Mouse (Mus musculus) heart, postnatal 0 days (tissue): Measurements from ENCODE around the gene Nepn.

Experiments used
- CTCF ChIP-seq: IDR thresholded peaks from 2 replicates; pipeline ENCODE4 v1.5.1; 2016; ENCODE audit warnings: antibody characterized with exemption, control low read depth, low read depth
- EP300 ChIP-seq: IDR thresholded peaks from 2 replicates; pipeline ENCODE4 v1.6.1; 2016; ENCODE audit warnings: antibody characterized with exemption, low read depth

- TF ChIP-seq CTCF, result no peak
- no peak for TF ChIP-seq EP300
These were observed 30.3 kb upstream of the Nepn start, which contains the start of gene Gm26741 for GRCm38 (mm10) chr10:52358467-52358866.
